Mouse (Mus musculus): ENCODE data around the gene Tnp1. TPM values are rescaled to one million over a fixed set of nuclear protein-coding genes. Genes with fewer than 3 reads are reported as not detected.

Gene Tnp1
- polyA plus RNA-seq, 1 experiment from 2014 or later = not detected

DNA sequence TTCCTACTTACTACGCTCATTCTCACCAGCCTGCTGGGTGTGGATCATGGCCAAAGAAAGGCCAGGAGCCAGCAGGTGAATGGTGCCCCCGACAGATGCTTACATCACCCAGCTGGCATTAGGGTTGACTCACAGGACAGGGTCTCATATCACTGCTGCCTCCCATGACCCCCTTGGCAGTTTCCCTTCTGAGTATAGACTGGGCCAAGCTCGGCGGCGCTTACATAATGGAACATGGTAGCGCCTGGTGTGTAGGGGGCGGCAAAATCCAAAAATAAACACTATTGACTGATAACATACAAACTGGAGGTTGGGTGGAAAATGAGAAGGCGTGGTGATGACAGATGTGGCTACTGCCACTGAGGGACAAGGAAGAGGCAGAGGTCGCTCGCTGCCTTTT, 28.0 kb upstream of the Tnp1 start:
- H3K9ac ChIP-seq = no peak overlapping the region
- H3K4me1 ChIP-seq = peaks cover 15% of the 10 kb centered on the region; the same call in 1 of the 2 replicates
- WGBS = 92% methylated on average over 10 of the region's 10 CpGs
- no peaks in the 10 kb centered on the region for H3K36me3 ChIP-seq
- H3K27ac ChIP-seq = no peak overlapping the region
- H3K4me2 ChIP-seq (replicated peaks) = no peak overlapping the region
- ATAC-seq (ENCODE audit: insufficient number of reproducible peaks, insufficient read depth, low FRiP score, low TSS enrichment) = no peak
- no peaks in the 10 kb centered on the region for H3K27me3 ChIP-seq
- no peaks in the 10 kb centered on the region for H3K9me3 ChIP-seq
- no peak overlapping the region for H3K4me3 ChIP-seq

DNA sequence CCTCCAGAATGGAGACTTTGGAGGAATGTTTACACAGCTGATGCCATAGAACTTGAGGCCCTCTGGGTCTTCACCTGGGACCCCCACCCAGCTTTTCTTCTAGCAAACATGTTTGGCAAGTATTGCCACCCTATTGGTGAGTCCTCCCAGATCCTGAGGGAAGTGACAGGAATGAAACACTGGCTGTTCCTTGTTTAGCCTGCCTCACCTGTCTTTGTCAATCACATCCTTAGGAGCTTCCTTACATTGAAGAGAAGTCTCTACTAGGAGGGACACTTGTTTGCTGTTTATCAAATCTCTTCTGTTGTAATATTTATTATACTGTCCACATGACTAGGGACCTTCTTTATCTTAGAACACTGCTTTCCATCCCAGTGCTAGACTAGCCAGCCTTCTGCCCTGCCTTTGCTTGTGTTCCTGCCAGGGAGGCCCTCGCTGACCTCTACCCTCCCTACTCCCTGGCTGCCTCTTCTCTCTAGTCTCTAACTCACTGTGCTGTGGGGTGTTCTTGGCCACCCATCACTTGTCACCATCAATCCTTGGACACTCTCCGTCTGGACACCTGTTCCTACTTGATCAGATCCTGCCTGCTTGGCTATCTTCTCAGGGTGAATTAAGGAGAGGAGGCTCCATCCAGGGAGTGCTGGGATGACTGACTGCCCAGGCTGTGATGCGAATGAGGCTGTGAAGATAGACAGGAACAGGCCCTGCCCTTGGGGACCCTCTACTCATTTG, 25.1 kb upstream of the Tnp1 start:
- Histone ChIP-seq H3K27me3 (no peaks in the 10 kb centered on the region), H3K9me3 (no peaks in the 10 kb centered on the region), H3K27ac (no peak overlapping the region), H3K9ac (no peak overlapping the region), H3K4me3 (no peak overlapping the region), H3K4me2 (replicated peaks) (no peak overlapping the region), H3K36me3 (no peaks in the 10 kb centered on the region), H3K4me1 (peaks cover 15% of the 10 kb centered on the region; the same call in 1 of the 2 replicates)
- ATAC-seq (ENCODE audit: insufficient number of reproducible peaks, insufficient read depth, low FRiP score, low TSS enrichment) = no peak
- 80% methylated on average over 3 of the region's 3 CpGs for WGBS

DNA sequence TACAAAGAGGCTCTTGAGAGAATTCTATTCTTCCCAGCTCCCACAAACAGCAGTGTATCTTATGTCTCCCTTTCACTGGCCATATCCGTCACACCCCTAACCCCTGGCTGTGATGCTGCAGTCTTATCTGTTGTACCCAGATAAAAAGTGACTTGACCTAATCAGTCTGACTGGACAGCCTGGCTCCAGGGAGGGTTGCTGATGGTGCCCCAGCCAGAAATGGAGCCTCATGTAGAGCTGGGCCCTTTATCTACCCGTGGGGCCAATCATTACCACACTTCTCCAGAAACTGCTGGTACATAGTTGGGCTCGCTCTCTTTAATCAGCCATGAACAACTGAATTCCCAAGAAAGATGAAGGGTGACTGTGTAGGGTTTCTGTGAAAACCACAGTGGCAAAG, 22.8 kb upstream of the Tnp1 start:
- no peak overlapping the region for H3K4me3 ChIP-seq
- no peak overlapping the region for H3K4me2 ChIP-seq (replicated peaks)
- no peak overlapping the region for H3K9ac ChIP-seq
- peaks cover 14% of the 10 kb centered on the region; the same call in 1 of the 2 replicates for H3K4me1 ChIP-seq
- no peak overlapping the region for H3K27ac ChIP-seq
- 63% methylated on average over 3 of the region's 3 CpGs for WGBS
- no peaks in the 10 kb centered on the region for H3K9me3 ChIP-seq
- ATAC-seq (ENCODE audit: insufficient number of reproducible peaks, insufficient read depth, low FRiP score, low TSS enrichment) = no peak
- H3K36me3 ChIP-seq = no peaks in the 10 kb centered on the region
- H3K27me3 ChIP-seq = no peaks in the 10 kb centered on the region

DNA sequence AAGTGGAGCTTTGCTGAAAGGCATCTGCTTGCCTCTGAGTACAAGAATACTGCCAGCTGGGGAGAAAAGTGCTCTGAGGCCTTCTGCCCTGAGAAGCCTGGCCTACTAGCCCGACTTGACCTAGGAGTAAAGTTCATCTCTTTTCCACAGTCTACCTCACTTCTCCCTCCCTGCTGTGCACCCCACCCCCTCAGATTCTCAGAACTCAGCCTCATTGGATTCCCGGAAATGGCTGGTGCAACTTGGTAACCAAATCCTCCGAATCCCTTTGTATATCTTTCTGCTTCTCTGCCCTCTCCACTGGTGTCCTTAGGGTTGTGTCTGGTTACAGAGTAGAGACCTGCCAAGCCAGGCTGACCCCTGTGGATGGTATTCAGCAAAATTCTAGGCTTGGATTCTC, 20.8 kb upstream of the Tnp1 start:
- peaks cover 14% of the 10 kb centered on the region; the same call in 1 of the 2 replicates for H3K4me1 ChIP-seq
- no peak for ATAC-seq (ENCODE audit: insufficient number of reproducible peaks, insufficient read depth, low FRiP score, low TSS enrichment)
- H3K9me3 ChIP-seq = no peaks in the 10 kb centered on the region
- WGBS = 45% methylated on average over 3 of the region's 3 CpGs
- no peaks in the 10 kb centered on the region for H3K27me3 ChIP-seq
- no peak overlapping the region for H3K27ac ChIP-seq
- H3K4me2 ChIP-seq (replicated peaks) = no peak overlapping the region
- no peak overlapping the region for H3K4me3 ChIP-seq
- H3K9ac ChIP-seq = no peak overlapping the region
- no peaks in the 10 kb centered on the region for H3K36me3 ChIP-seq

DNA sequence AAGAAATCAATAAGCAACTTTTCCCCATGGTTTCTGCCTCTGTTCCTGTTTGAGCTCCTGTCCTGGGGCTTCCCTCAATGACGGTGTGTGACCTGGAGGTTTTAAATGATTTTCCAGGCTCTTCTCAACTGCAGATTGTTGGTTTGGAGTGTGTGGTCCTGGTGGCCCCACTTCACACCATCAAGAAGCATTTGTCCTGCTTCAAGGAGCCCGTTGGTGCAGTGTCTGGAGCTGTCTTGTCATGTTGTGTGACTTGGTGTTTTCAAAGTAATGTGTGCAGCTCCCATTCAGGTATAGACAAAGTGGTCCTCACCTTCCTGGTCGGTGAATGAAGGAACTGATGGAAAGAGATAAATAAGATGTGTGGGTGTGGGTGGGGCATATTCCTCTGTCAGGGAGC, 20.0 kb upstream of the Tnp1 start:
- Histone ChIP-seq H3K4me1 (peaks cover 14% of the 10 kb centered on the region; the same call in 1 of the 2 replicates), H3K4me3 (no peak overlapping the region), H3K9ac (no peak overlapping the region), H3K9me3 (no peaks in the 10 kb centered on the region), H3K27ac (no peak overlapping the region), H3K36me3 (no peaks in the 10 kb centered on the region), H3K4me2 (replicated peaks) (no peak overlapping the region), H3K27me3 (no peaks in the 10 kb centered on the region)
- ATAC-seq (ENCODE audit: insufficient number of reproducible peaks, insufficient read depth, low FRiP score, low TSS enrichment) = no peak
- WGBS = 83% methylated on average over 3 of the region's 3 CpGs

DNA sequence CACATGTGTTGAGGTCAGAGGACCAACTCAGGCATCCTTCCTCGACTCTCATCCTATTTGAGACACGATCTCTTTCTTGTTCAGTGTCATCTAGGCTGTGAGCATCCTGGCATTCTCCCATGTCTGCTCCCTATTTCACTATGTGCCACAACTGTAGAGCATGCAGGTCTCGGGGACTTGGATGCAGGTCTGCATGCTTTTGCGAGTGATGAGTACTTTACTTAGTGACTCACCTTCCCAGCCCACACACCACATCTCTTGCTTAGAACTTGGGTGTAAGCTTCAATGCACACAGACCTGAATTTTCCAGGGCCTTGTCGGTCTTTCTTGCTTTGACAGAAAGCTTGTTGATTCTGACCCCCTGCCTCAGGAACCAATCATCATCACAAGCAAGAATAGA, 16.8 kb upstream of the Tnp1 start:
- no peak for ATAC-seq (ENCODE audit: insufficient number of reproducible peaks, insufficient read depth, low FRiP score, low TSS enrichment)
- no peak overlapping the region for H3K4me3 ChIP-seq
- H3K9ac ChIP-seq = no peak overlapping the region
- H3K4me1 ChIP-seq = peaks cover 5% of the 10 kb centered on the region; the same call in 1 of the 2 replicates
- WGBS = 88% methylated on average over 5 of the region's 5 CpGs
- H3K36me3 ChIP-seq = no peaks in the 10 kb centered on the region
- H3K4me2 ChIP-seq (replicated peaks) = no peak overlapping the region
- no peaks in the 10 kb centered on the region for H3K27me3 ChIP-seq
- no peaks in the 10 kb centered on the region for H3K9me3 ChIP-seq
- no peak overlapping the region for H3K27ac ChIP-seq

DNA sequence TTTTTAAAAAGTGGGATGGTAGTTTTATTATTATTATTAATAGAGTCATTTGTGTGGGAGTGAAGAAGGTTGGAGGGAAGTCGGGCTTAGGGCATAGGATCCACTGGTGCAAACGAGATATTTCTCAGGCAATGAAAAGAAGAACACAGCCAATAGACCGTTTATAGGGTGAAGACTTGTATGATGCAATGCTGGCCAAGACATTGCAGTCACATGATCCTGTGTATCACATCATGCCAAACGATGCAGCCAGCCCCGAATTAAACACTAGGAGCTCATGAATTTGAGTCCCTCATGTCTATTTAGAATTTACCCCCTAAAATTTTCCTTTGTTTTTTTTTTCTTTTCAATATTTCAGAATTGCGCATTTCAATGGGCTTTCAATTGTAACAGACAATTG, 13.0 kb upstream of the Tnp1 start:
- WGBS = 92% methylated on average over 6 of the region's 6 CpGs
- no peak for ATAC-seq (ENCODE audit: insufficient number of reproducible peaks, insufficient read depth, low FRiP score, low TSS enrichment)

DNA sequence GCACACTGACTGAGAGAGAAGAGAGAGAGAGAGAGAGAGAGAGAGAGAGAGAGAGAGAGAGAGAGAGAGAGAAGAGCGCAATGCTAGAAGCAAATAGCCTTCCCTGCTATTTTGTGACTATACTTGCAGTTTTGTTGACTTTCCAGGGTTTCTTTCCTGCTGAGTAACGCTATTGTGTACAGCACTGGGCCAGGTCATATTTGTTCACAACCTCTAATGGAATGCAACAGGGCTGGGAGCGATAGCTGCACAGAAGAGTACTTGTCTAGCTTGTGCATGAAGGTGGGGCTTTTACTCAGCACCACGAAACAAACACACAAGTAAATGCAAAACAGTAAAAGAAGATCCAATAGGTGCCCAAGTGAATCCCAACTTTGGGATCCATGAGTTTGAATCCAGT, 11.7 kb upstream of the Tnp1 start:
- H3K4me1 ChIP-seq = no peaks in the 10 kb centered on the region
- no peak overlapping the region for H3K27ac ChIP-seq
- no peak overlapping the region for H3K4me2 ChIP-seq (replicated peaks)
- H3K27me3 ChIP-seq = no peaks in the 10 kb centered on the region
- WGBS = 78% methylated on average over 4 of the region's 4 CpGs
- ATAC-seq (ENCODE audit: insufficient number of reproducible peaks, insufficient read depth, low FRiP score, low TSS enrichment) = no peak
- H3K4me3 ChIP-seq = no peak overlapping the region
- H3K9me3 ChIP-seq = no peaks in the 10 kb centered on the region
- no peak overlapping the region for H3K9ac ChIP-seq
- no peaks in the 10 kb centered on the region for H3K36me3 ChIP-seq

More for the DNA sequence above, 13.0 kb upstream of the Tnp1 start:
- no peaks in the 10 kb centered on the region for H3K4me1 ChIP-seq
- H3K36me3 ChIP-seq = no peaks in the 10 kb centered on the region
- no peak overlapping the region for H3K27ac ChIP-seq
- H3K27me3 ChIP-seq = no peaks in the 10 kb centered on the region
- no peak overlapping the region for H3K9ac ChIP-seq
- no peak overlapping the region for H3K4me3 ChIP-seq
- no peaks in the 10 kb centered on the region for H3K9me3 ChIP-seq
- H3K4me2 ChIP-seq (replicated peaks) = no peak overlapping the region

DNA sequence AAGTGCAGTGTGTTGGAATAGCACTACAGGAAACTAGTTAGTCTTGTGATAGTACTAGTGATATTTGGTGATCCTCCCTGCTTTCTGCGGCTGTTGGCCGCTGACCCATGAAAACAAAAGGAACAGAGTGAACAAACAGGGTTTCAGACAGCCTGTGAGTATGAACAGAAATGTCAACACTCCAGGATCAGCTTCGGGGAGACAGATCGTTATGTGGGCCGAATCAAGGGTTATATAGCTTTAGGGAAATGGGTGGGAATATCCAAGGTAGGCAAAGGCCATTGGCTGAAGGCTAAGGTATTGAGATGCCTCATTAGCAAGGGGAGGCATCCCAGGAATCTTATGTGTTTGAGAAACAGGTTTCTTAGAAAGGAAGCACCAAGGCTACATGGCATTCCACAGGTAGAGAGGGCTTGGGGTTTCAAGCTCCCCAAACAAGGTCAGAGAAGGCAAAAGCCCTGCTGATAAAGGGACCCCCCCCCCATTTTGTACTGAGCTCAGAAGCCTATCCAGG, 11.1 kb upstream of the Tnp1 start:
- ATAC-seq (ENCODE audit: insufficient number of reproducible peaks, insufficient read depth, low FRiP score, low TSS enrichment) = no peak
- Histone ChIP-seq H3K9me3 (no peaks in the 10 kb centered on the region), H3K36me3 (no peaks in the 10 kb centered on the region), H3K9ac (no peak overlapping the region), H3K4me3 (no peak overlapping the region), H3K4me2 (replicated peaks) (no peak overlapping the region), H3K27ac (no peak overlapping the region), H3K4me1 (no peaks in the 10 kb centered on the region), H3K27me3 (no peaks in the 10 kb centered on the region)
- 75% methylated on average over 5 of the region's 5 CpGs for WGBS

DNA sequence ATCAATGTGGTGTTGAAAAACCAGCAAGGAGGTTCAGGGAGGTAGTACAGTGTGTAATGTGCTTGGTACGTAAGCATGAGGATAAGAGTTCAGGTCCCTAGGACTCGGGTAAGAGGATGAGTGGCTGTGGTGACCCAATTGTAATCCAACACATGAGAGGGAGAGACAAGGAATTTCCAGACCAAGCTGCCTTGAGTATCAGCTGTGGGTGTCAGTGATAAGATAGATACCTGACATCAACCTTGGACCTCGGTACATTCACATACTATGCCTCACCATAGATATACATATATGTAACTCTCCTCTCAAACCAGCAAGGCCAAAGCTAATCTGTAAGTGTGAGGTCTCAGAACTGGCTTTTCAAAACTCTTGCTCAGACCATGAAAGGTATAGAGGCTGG, 10.4 kb upstream of the Tnp1 start:
- 84% methylated on average over 3 of the region's 3 CpGs for WGBS
- no peak overlapping the region for H3K27ac ChIP-seq
- no peaks in the 10 kb centered on the region for H3K4me1 ChIP-seq

DNA sequence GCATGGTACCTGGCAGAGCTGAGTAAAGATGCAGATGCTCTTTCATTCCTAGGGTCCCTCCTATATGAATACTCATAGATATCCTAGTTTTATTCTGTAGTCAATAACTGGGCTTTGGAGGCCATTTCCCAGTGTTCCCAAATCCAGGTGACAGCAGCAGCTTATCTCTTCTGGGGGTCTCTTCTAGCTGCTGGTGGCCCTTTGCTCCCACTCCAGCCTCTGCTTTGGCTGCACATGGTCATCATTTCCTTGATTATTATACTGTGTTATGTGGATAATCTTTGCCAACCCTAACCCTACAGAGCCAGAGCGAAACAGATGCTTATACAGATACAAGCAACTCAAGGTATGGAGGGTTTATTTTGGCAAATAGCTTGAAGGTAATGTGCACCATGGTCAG, 8.9 kb downstream of the Tnp1 start:
- 0 out of 2 replicates have a peak, but pooled peaks cover 4% of the 10 kb centered on the region for H3K4me1 ChIP-seq
- WGBS = 89% methylated on average over 1 of the region's 1 CpGs
- no peaks in the 10 kb centered on the region for H3K27me3 ChIP-seq
- H3K36me3 ChIP-seq = no peaks in the 10 kb centered on the region
- no peak for ATAC-seq (ENCODE audit: insufficient number of reproducible peaks, insufficient read depth, low FRiP score, low TSS enrichment)
- H3K4me2 ChIP-seq (replicated peaks) = no peak overlapping the region
- H3K27ac ChIP-seq = no peak overlapping the region
- H3K9ac ChIP-seq = no peak overlapping the region
- no peak overlapping the region for H3K4me3 ChIP-seq
- H3K9me3 ChIP-seq = no peaks in the 10 kb centered on the region

More for the DNA sequence above, 10.4 kb upstream of the Tnp1 start:
- H3K4me2 ChIP-seq (replicated peaks) = no peak overlapping the region
- H3K4me3 ChIP-seq = no peak overlapping the region
- H3K27me3 ChIP-seq = no peaks in the 10 kb centered on the region
- no peaks in the 10 kb centered on the region for H3K9me3 ChIP-seq
- ATAC-seq (ENCODE audit: insufficient number of reproducible peaks, insufficient read depth, low FRiP score, low TSS enrichment) = no peak
- H3K36me3 ChIP-seq = no peaks in the 10 kb centered on the region
- no peak overlapping the region for H3K9ac ChIP-seq

DNA sequence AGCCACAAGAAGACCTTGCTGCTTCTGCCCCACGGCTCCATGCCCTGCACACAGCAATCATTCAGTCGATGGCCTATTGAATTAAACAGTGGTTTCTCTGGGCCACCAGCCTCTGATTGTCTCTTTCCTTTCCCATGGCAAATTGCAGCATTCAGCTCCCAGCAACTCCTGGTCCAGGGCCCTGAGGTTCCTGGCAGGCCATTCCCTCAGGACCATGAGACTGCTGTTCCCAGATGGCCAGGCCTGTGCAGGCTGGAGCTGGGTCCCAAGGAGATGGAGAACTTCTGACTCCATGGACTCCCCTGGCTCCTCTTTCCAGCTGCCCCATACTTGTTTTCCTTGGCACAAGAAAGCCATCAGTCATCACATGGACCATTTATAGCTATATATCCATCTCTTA, 10.8 kb downstream of the Tnp1 start:
- H3K9ac ChIP-seq = no peak overlapping the region
- no peak overlapping the region for H3K27ac ChIP-seq
- no peaks in the 10 kb centered on the region for H3K9me3 ChIP-seq
- no peaks in the 10 kb centered on the region for H3K27me3 ChIP-seq
- H3K4me1 ChIP-seq = 0 out of 2 replicates have a peak, but pooled peaks cover 4% of the 10 kb centered on the region
- H3K4me3 ChIP-seq = no peak overlapping the region
- H3K4me2 ChIP-seq (replicated peaks) = no peak overlapping the region
- no peak for ATAC-seq (ENCODE audit: insufficient number of reproducible peaks, insufficient read depth, low FRiP score, low TSS enrichment)
- WGBS = 89% methylated on average over 2 of the region's 2 CpGs
- H3K36me3 ChIP-seq = no peaks in the 10 kb centered on the region
